In genomic region chr10:70599126-70599924, GRCm38 (mm10) we compare ENCODE assay signal across 9 mouse cellular contexts. TPM values are rescaled to one million over a fixed set of nuclear protein-coding genes. Genes with fewer than 3 reads are reported as not detected.
A peak's percentile ranks its signal among the peaks of the same experiment; 100 is the strongest.
DNase-seq lines count a peak whose midpoint lies in the region; ATAC-seq and TF ChIP-seq lines count a peak whose summit lies in the region.
"Had no signal": no experiment of that assay in that cellular context is flagged by ENCODE, and none has a peak within 500 bp of the region (broad histone marks: within the 10 kb centered on the region; RNA-seq: fewer than 3 reads in every experiment).

No protein-coding gene starts in this region.

- ATAC-seq in erythroid progenitor cell, adult 5-6 weeks (replicated peaks; ENCODE audit: low FRiP score, poor library complexity, severe bottlenecking): no peak

- H3K27ac ChIP-seq in midbrain, embryonic 10.5 days (replicated peaks): peak overlapping the region; percentile 87
- no peak overlapping the region for H3K27ac ChIP-seq in small intestine, adult 2 months (ENCODE audit: insufficient read depth, low read depth, low read length)

- no peaks in the 10 kb centered on the region for H3K9me3 ChIP-seq in midbrain, embryonic 10.5 days (replicated peaks)

- no peak for TF ChIP-seq CTCF in small intestine, adult 2 months (IDR thresholded peaks at IDR 0.05; ENCODE audit: extremely low read depth, insufficient read length, insufficient replicate concordance, low read depth, low read length)

- H3K36me3 ChIP-seq in midbrain, embryonic 10.5 days: no peaks in the 10 kb centered on the region
- H3K36me3 ChIP-seq in small intestine, adult 2 months (ENCODE audit: control insufficient read depth, insufficient read depth, low read length): no peaks in the 10 kb centered on the region

- no peak for TF ChIP-seq POLR2A in small intestine, adult 2 months (IDR thresholded peaks at IDR 0.05; ENCODE audit: low read depth, low read length)

- intact Hi-C loops in left cerebral cortex, postnatal 25 days (cut with DNase I): loop anchor here (1.0 to 10.0 kb wide), 5 partner anchors 118 to 615 kb away; no protein-coding TSS in a partner anchor

- under 1% methylated on average over 83 of the region's 124 CpGs for WGBS in midbrain, embryonic 10.5 days
- WGBS in small intestine, adult 2 months: 2% methylated on average over 118 of the region's 124 CpGs

- H3K27me3 ChIP-seq in midbrain, embryonic 10.5 days (ENCODE audit: low read depth, poor library complexity, severe bottlenecking): peaks cover 46% of the 10 kb centered on the region
- peaks cover 14% of the 10 kb centered on the region for H3K27me3 ChIP-seq in small intestine, adult 2 months (ENCODE audit: control insufficient read depth, insufficient read depth, low read length)

- DNase-seq in adrenal gland, adult 8-10 months: peak; percentile 53
- peak; percentile 99 for DNase-seq in cerebellum, postnatal 14 days
- peak; percentile 72 to 85 for DNase-seq in frontal cortex, postnatal 25 days (ENCODE audit: low spot score in 2 of 2)
- peak; percentile 97 for DNase-seq in kidney, adult 11 months
- peak; percentile 93 to 96 for DNase-seq in left cerebral cortex, postnatal 25 days (ENCODE audit: low spot score in 2 of 2)
- DNase-seq in midbrain, embryonic 10.5 days (ENCODE audit: low spot score): peak; percentile 82

- H3K4me1 ChIP-seq in midbrain, embryonic 10.5 days: peaks cover 25% of the 10 kb centered on the region
- peaks cover 10% of the 10 kb centered on the region for H3K4me1 ChIP-seq in small intestine, adult 2 months (ENCODE audit: control insufficient read depth, insufficient read depth, insufficient read length, low read length)

- H3K4me3 ChIP-seq in midbrain, embryonic 10.5 days: peak overlapping the region; percentile 81
- peak overlapping the region; percentile 61 for H3K4me3 ChIP-seq in small intestine, adult 2 months (ENCODE audit: low read depth, low read length)

RNA-seq across cellular contexts. Expression of gene Phyhipl, which starts 56.4 kb away (rescaled TPM):
- 1 to 10 TPM; 3.8 to 6.8 (median 5.8) TPM for total RNA-seq in adrenal gland, adult 8-10 months (2022)
- 100 to 1,000 TPM; 223 to 224 TPM for total RNA-seq in left cerebral cortex, postnatal 25 days (2021)
- 19.8 and 31.0 TPM in 2 replicates for polyA plus RNA-seq in midbrain, embryonic 10.5 days (2016; fragmentation: Nextera tagmentation; extraction: Ambion mirVana)
- polyA plus RNA-seq in small intestine, adult 2 months (2012; rRNA removed): 0.05 TPM in 1 of 2 replicates, not detected in the other
- not detected in 2 replicates for total RNA-seq in erythroid progenitor cell, adult 5-6 weeks (2015; ENCODE audit: low replicate concordance)
- not detected in 2 replicates for total RNA-seq in erythroid progenitor cell, adult 5-6 weeks (2017; ENCODE audit: low replicate concordance)
- total RNA-seq: heart, postnatal 10 days had no signal

Comparison
In these comparisons a context has a peak if more than half of its experiments do, and no peak if none do; other contexts are left out.
1. RNA of gene Phyhipl, which starts 56.4 kb away (total RNA-seq): 223 to 224 TPM in left cerebral cortex, postnatal 25 days; 3.8 to 6.8 TPM in adrenal gland, adult 8-10 months and not detected in erythroid progenitor cell, adult 5-6 weeks; every median in the first group is over 10 times any median in the second.
2. Peak in every context shown above with its lines, with median percentiles within 50 percentile points of each other: DNase-seq.